In genomic region chr14:27401717-27402278, GRCm38 (mm10) we compare ENCODE assay signal across 14 mouse cellular contexts. TPM values are rescaled to one million over a fixed set of nuclear protein-coding genes. Genes with fewer than 3 reads are reported as not detected.
DNase-seq lines count a peak whose midpoint lies in the region; TF ChIP-seq lines count a peak whose summit lies in the region.
"Had no signal": no experiment of that assay in that cellular context is flagged by ENCODE, and none has a peak within 500 bp of the region (broad histone marks: within the 10 kb centered on the region; RNA-seq: fewer than 3 reads in every experiment).

No protein-coding gene starts in this region.

- peaks cover 9% of the 10 kb centered on the region for H3K36me3 ChIP-seq in kidney, adult 2 months (ENCODE audit: control insufficient read depth, insufficient read depth, low read length)
- H3K36me3 ChIP-seq: forebrain, embryonic 10.5 days; limb, embryonic 10.5 days had no signal

- 74% methylated on average over 12 of the region's 12 CpGs for WGBS in kidney, adult 2 months

- no peak for TF ChIP-seq CTCF in kidney, adult 2 months (conservative IDR thresholded peaks at IDR 0.05; ENCODE audit: insufficient read depth, insufficient read length, low read depth, low read length)

- H3K4me1 ChIP-seq in kidney, adult 2 months (ENCODE audit: control insufficient read depth, insufficient read depth, low read length), result no peaks in the 10 kb centered on the region
- peaks cover 12% of the 10 kb centered on the region; the same call in 1 of the 2 replicates for H3K4me1 ChIP-seq in brown adipose tissue, adult 24 weeks (ENCODE audit: control insufficient read depth, insufficient read depth, insufficient read length, low read length)
- H3K4me1 ChIP-seq: forebrain, embryonic 10.5 days; limb, embryonic 10.5 days had no signal

- no peak overlapping the region for H3K4me3 ChIP-seq in kidney, adult 2 months (ENCODE audit: insufficient read depth, low read depth, low read length)
- no peak overlapping the region for H3K4me3 ChIP-seq in brown adipose tissue, adult 24 weeks (ENCODE audit: insufficient read depth, low read depth, low read length)
- H3K4me3 ChIP-seq: forebrain, embryonic 10.5 days; limb, embryonic 10.5 days had no signal

- TF ChIP-seq POLR2A in kidney, adult 2 months (IDR thresholded peaks at IDR 0.05; ENCODE audit: low read depth, low read length), result no peak

- H3K27me3 ChIP-seq in kidney, adult 2 months (replicated peaks; ENCODE audit: control insufficient read depth, insufficient read depth, low read length), result no peaks in the 10 kb centered on the region

- no peak for DNase-seq in kidney, adult 2 months
- no peak for DNase-seq in kidney, adult 8-10 months
- peak; percentile 47 for DNase-seq in induced T-regulatory cell, adult 2 months (ENCODE audit: low read depth)
- peak; percentile 61 for DNase-seq in lung, postnatal 25 days (ENCODE audit: low spot score)
- DNase-seq in cerebellum, adult 11 months, result no peak
- no peak for DNase-seq in cerebellum, adult 18-20 months
- no peak for DNase-seq in urinary bladder, postnatal 36 days (ENCODE audit: low spot score in 2 of 2)
- DNase-seq: adrenal gland, postnatal 14 days; cerebellum, postnatal 25 days; heart, postnatal 4 days; spleen, adult 18-20 months had no signal

- H3K27ac ChIP-seq in kidney, adult 2 months (ENCODE audit: insufficient read depth, low read depth, low read length), result 0 out of 2 replicates have a peak overlapping the region, but pooled peaks have one; percentile 12
- H3K27ac ChIP-seq in brown adipose tissue, adult 24 weeks (replicated peaks; ENCODE audit: low read depth, low read length), result peak overlapping the region; percentile 61; the same call in 1 of the 2 replicates
- H3K27ac ChIP-seq: forebrain, embryonic 10.5 days; limb, embryonic 10.5 days had no signal

RNA-seq across cellular contexts. Expression of gene Fam208a, which starts 26.8 kb away (rescaled TPM):
- polyA plus RNA-seq in kidney, adult 2 months (2012; rRNA removed), result 5.3 and 6.8 TPM in 2 replicates
- polyA plus RNA-seq in brown adipose tissue, adult 24 weeks (2012; ENCODE audit: insufficient read depth, insufficient read length, missing spikeins), result 9.5 and 13.1 TPM in 2 replicates

Comparison
In these comparisons a context has a peak if more than half of its experiments do, and no peak if none do; other contexts are left out.
1. DNase-seq: peak in induced T-regulatory cell, adult 2 months (single experiment) and lung, postnatal 25 days (single experiment); none in kidney, adult 2 months (single experiment), kidney, adult 8-10 months (0 of 2), cerebellum, adult 11 months (single experiment), cerebellum, adult 18-20 months (0 of 2) and urinary bladder, postnatal 36 days (0 of 2).